Mouse (Mus musculus): ENCODE results near the gene Ube2h. TPM values are rescaled to one million over a fixed set of nuclear protein-coding genes. Genes with fewer than 3 reads are reported as not detected.
A peak's percentile ranks its signal among the peaks of the same experiment; 100 is the strongest.

Gene Ube2h
- polyA plus RNA-seq, 1 experiment: 69.9 TPM

DNA sequence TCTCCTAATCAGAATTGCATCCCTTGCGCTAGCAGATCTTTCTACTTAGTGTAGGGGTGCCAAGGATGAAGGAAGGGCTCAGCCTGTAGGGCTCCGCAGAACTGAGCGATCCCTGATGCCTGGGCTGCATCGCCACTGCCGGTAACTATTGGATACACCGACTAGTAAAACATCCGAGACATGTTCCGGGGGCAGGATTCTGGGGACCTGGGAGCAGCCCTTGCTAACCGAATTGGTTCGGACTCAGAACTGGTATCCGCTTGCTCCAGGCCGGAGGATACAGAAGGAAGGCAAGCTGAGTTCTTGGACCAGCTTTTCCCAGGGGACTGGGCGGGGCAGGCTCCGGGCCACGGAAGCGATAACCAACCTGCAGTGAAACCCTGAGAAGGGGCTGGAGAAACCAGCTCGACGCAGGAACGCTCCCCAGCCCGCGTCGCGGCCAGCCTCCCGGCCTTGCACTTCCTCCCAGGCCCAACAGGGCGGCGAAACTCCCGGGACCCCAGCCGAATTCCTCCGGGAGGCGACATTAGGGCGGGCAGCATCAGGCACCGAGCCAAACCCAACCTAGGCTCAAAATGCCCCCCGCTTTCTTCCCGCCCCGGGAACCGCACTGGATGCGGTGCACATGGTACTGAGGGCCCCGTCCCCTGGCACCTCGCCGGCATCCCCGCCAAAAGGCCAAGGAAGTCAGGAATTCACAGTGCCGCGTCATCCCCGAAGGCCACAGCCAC is 131.4 kb downstream of the Ube2h start:
- 7% methylated on average over 44 of the region's 44 CpGs for WGBS
- TF ChIP-seq CTCF (IDR thresholded peaks at IDR 0.05; ENCODE audit: borderline replicate concordance, control insufficient read depth, extremely low read depth, insufficient read depth, low read length, poor library complexity): peak; percentile 67; the same call in 1 of the 2 replicates
- TF ChIP-seq POLR2A (IDR thresholded peaks at IDR 0.05; ENCODE audit: control insufficient read depth, extremely low read depth, insufficient read depth, low read length, poor library complexity): no peak
- H3K36me3 ChIP-seq (ENCODE audit: control insufficient read depth, insufficient read depth, low read length): no peaks in the 10 kb centered on the region
- DNase-seq: peak; percentile 9
- H3K4me1 ChIP-seq (replicated peaks; ENCODE audit: control insufficient read depth, insufficient read depth, low read length): peaks cover 31% of the 10 kb centered on the region
- peaks cover 44% of the 10 kb centered on the region for H3K27me3 ChIP-seq (ENCODE audit: control insufficient read depth, insufficient read depth, low read length)
- no peak overlapping the region for H3K27ac ChIP-seq (ENCODE audit: control insufficient read depth, insufficient read depth, low read length)
- peak overlapping the region; percentile 49 for H3K4me3 ChIP-seq (ENCODE audit: control insufficient read depth, insufficient read depth, low read length)

DNA sequence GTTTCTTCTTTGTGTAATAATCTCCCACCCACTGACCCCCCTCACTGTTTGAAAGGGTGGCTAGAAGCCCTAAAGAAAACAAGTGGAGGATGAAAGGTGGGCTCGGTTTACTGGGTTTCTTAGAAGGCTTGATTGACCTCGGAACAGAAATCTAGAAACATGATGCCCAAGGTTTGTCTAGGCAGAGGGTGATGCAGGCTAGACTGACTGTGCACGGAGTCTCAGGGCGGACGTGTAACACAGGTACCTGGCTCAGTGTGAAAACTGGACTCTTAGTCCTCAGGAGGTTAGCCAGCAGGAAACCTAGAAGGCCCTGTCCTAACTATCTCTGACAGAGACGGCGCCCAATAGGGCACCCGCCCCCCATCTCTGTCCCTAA is 131.9 kb downstream of the Ube2h start:
- H3K27me3 ChIP-seq (ENCODE audit: control insufficient read depth, insufficient read depth, low read length): peaks cover 42% of the 10 kb centered on the region
- H3K4me1 ChIP-seq (replicated peaks; ENCODE audit: control insufficient read depth, insufficient read depth, low read length): peaks cover 29% of the 10 kb centered on the region
- no peaks in the 10 kb centered on the region for H3K36me3 ChIP-seq (ENCODE audit: control insufficient read depth, insufficient read depth, low read length)
- H3K27ac ChIP-seq (ENCODE audit: control insufficient read depth, insufficient read depth, low read length): no peak overlapping the region
- 29% methylated on average over 8 of the region's 8 CpGs for WGBS
- no peak for TF ChIP-seq POLR2A (IDR thresholded peaks at IDR 0.05; ENCODE audit: control insufficient read depth, extremely low read depth, insufficient read depth, low read length, poor library complexity)
- TF ChIP-seq CTCF (IDR thresholded peaks at IDR 0.05; ENCODE audit: borderline replicate concordance, control insufficient read depth, extremely low read depth, insufficient read depth, low read length, poor library complexity): no peak
- no peak for DNase-seq
- H3K4me3 ChIP-seq (ENCODE audit: control insufficient read depth, insufficient read depth, low read length): no peak overlapping the region

DNA sequence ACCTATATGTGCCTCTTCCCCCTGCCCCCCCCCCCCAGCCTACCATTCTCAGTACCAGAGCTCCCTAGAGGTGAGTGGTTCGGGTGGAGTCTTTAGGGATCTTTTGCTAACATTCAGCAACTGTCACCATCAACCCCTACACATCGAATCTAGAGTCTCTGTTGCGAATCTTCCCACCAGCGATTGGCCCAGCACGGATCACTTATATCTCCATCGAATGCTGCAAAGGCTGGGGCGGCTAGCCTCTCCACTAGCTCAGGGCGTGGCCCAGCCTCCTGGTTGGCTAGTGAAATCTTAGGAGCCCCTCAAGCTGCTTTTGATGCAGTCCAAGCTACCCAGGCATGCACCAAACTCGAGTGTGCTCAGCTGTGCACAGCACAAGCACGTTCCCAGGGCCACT is 132.4 kb downstream of the Ube2h start:
- TF ChIP-seq CTCF (IDR thresholded peaks at IDR 0.05; ENCODE audit: borderline replicate concordance, control insufficient read depth, extremely low read depth, insufficient read depth, low read length, poor library complexity) (no peak), POLR2A (IDR thresholded peaks at IDR 0.05; ENCODE audit: control insufficient read depth, extremely low read depth, insufficient read depth, low read length, poor library complexity) (no peak)
- H3K27me3 ChIP-seq (ENCODE audit: control insufficient read depth, insufficient read depth, low read length): peaks cover 42% of the 10 kb centered on the region
- WGBS: 33% methylated on average over 10 of the region's 10 CpGs

DNA sequence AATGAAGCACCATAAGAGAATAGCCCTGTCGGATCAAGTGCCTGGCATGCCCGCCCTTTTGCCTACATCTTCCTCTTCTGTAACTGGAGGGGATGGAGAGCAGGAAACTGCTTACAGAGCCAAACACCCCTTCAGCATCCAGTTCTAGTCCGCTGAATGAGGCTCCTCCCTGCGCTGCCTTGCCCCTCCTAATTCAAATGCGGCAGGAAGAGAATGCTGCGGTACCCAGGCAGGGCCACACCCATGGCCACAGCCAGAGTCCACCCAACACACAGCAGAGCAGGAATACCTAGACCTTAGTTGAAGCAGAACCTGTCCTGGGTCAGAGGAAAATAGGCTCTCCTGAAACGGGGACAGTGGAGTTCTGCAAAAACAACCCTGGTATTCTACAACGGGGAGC is 133.1 kb downstream of the Ube2h start:
- TF ChIP-seq CTCF (IDR thresholded peaks at IDR 0.05; ENCODE audit: borderline replicate concordance, control insufficient read depth, extremely low read depth, insufficient read depth, low read length, poor library complexity) (no peak), POLR2A (IDR thresholded peaks at IDR 0.05; ENCODE audit: control insufficient read depth, extremely low read depth, insufficient read depth, low read length, poor library complexity) (no peak)
- no peak overlapping the region for H3K4me3 ChIP-seq (ENCODE audit: control insufficient read depth, insufficient read depth, low read length)
- no peak overlapping the region for H3K27ac ChIP-seq (ENCODE audit: control insufficient read depth, insufficient read depth, low read length)
- peaks cover 29% of the 10 kb centered on the region for H3K4me1 ChIP-seq (replicated peaks; ENCODE audit: control insufficient read depth, insufficient read depth, low read length)
- WGBS: 21% methylated on average over 8 of the region's 8 CpGs
- no peaks in the 10 kb centered on the region for H3K36me3 ChIP-seq (ENCODE audit: control insufficient read depth, insufficient read depth, low read length)
- H3K27me3 ChIP-seq (ENCODE audit: control insufficient read depth, insufficient read depth, low read length): peaks cover 37% of the 10 kb centered on the region
- DNase-seq: no peak

More for the DNA sequence above, 132.4 kb downstream of the Ube2h start:
- H3K36me3 ChIP-seq (ENCODE audit: control insufficient read depth, insufficient read depth, low read length): no peaks in the 10 kb centered on the region
- peaks cover 29% of the 10 kb centered on the region for H3K4me1 ChIP-seq (replicated peaks; ENCODE audit: control insufficient read depth, insufficient read depth, low read length)
- no peak overlapping the region for H3K4me3 ChIP-seq (ENCODE audit: control insufficient read depth, insufficient read depth, low read length)
- H3K27ac ChIP-seq (ENCODE audit: control insufficient read depth, insufficient read depth, low read length): no peak overlapping the region
- no peak for DNase-seq

DNA sequence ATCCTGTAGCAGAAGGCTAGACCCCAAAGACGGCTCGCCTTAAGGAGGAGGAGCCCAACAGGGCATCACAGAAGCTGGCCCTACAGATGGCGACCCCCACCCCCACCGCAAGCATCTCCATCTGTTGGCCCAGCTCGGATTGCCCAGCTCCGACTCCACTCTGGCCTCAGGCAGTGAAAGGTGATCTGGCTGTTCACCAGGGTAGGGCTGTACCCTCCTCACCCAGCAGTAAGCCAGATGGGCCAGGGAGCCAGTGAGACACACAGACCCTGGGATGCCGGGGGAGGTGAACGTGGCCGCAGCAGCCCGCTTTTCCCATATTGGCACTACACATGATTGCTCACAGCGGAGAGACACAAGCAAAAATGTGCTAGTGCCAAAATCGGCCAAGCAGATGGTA is 135.2 kb downstream of the Ube2h start:
- no peak for DNase-seq
- WGBS: 90% methylated on average over 12 of the region's 12 CpGs
- no peak for TF ChIP-seq POLR2A (IDR thresholded peaks at IDR 0.05; ENCODE audit: control insufficient read depth, extremely low read depth, insufficient read depth, low read length, poor library complexity)
- no peak for TF ChIP-seq CTCF (IDR thresholded peaks at IDR 0.05; ENCODE audit: borderline replicate concordance, control insufficient read depth, extremely low read depth, insufficient read depth, low read length, poor library complexity)
- Histone ChIP-seq H3K4me3 (ENCODE audit: control insufficient read depth, insufficient read depth, low read length) (no peak overlapping the region), H3K27me3 (ENCODE audit: control insufficient read depth, insufficient read depth, low read length) (peaks cover 20% of the 10 kb centered on the region), H3K36me3 (ENCODE audit: control insufficient read depth, insufficient read depth, low read length) (no peaks in the 10 kb centered on the region), H3K4me1 (replicated peaks; ENCODE audit: control insufficient read depth, insufficient read depth, low read length) (peaks cover 11% of the 10 kb centered on the region), H3K27ac (ENCODE audit: control insufficient read depth, insufficient read depth, low read length) (no peak overlapping the region)

DNA sequence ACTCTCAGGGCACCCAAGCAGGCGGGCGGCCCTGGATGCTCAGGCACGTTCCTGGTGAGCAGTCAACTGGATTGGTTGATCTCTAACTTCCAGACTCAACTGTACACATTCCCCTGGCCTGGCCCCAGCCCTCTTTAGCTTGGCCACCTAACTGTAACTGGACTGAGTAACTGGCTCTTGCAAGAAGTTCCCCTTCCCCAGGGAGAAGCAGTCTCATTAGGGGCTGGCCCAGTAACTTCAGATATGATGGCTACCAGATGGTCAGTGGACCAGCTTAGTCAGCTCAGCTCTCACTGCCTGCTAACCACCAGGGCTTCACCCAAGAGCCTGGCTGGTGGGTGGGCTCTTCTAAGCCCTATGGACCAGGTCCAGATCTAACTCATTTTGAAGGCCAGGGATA is 136.1 kb downstream of the Ube2h start:
- 94% methylated on average over 3 of the region's 3 CpGs for WGBS
- H3K4me1 ChIP-seq (replicated peaks; ENCODE audit: control insufficient read depth, insufficient read depth, low read length): peaks cover 4% of the 10 kb centered on the region; the same call in 1 of the 2 replicates
- no peak for DNase-seq
- no peak overlapping the region for H3K4me3 ChIP-seq (ENCODE audit: control insufficient read depth, insufficient read depth, low read length)
- no peak for TF ChIP-seq CTCF (IDR thresholded peaks at IDR 0.05; ENCODE audit: borderline replicate concordance, control insufficient read depth, extremely low read depth, insufficient read depth, low read length, poor library complexity)
- TF ChIP-seq POLR2A (IDR thresholded peaks at IDR 0.05; ENCODE audit: control insufficient read depth, extremely low read depth, insufficient read depth, low read length, poor library complexity): no peak
- H3K27me3 ChIP-seq (ENCODE audit: control insufficient read depth, insufficient read depth, low read length): peaks cover 12% of the 10 kb centered on the region
- H3K36me3 ChIP-seq (ENCODE audit: control insufficient read depth, insufficient read depth, low read length): no peaks in the 10 kb centered on the region
- H3K27ac ChIP-seq (ENCODE audit: control insufficient read depth, insufficient read depth, low read length): no peak overlapping the region

Data from thymus, adult 2 months (tissue).